Mouse (Mus musculus) heart, adult 9 months (tissue): ENCODE measurements around the gene Eri3.

ENCODE experiments used
- DNase-seq, 2 experiments: peaks; one replicate each; pipeline ENCODE4 v3.0.0; 2022; ENCODE audit warnings: low spot score in 2 of 2

The Eri3 gene

GRCm38 (mm10) chr4:117623025-117623424, 72.9 kb downstream of the Eri3 start:
- DNase-seq: no peak

GRCm38 (mm10) chr4:117624660-117625059, 74.5 kb downstream of the Eri3 start:
- DNase-seq: no peak

- no peak for DNase-seq
These were observed 78.3 kb downstream of the Eri3 start for GRCm38 (mm10) chr4:117628464-117628863.

GRCm38 (mm10) chr4:117630053-117630670, 80.0 kb downstream of the Eri3 start:
- DNase-seq: no peak

GRCm38 (mm10) chr4:117633527-117633926, 83.4 kb downstream of the Eri3 start:
- no peak for DNase-seq

GRCm38 (mm10) chr4:117634642-117635041, 84.5 kb downstream of the Eri3 start:
- DNase-seq: no peak

GRCm38 (mm10) chr4:117636152-117636551, 86.0 kb downstream of the Eri3 start:
- no peak for DNase-seq

- DNase-seq: no peak
These were observed 86.9 kb downstream of the Eri3 start for GRCm38 (mm10) chr4:117636891-117637613.

GRCm38 (mm10) chr4:117640925-117641703, 90.9 kb downstream of the Eri3 start:
- peak in 1 of 2 experiments; percentile 76 for DNase-seq

GRCm38 (mm10) chr4:117641804-117642203, 91.6 kb downstream of the Eri3 start:
- DNase-seq: no peak

- DNase-seq: no peak
These were observed 94.9 kb downstream of the Eri3 start for GRCm38 (mm10) chr4:117645031-117645435.

GRCm38 (mm10) chr4:117645859-117646258, 95.7 kb downstream of the Eri3 start:
- no peak for DNase-seq

- DNase-seq: no peak
These were observed 96.3 kb downstream of the Eri3 start for GRCm38 (mm10) chr4:117646496-117646895.

GRCm38 (mm10) chr4:117646926-117647755, 97.0 kb downstream of the Eri3 start:
- DNase-seq: no peak

GRCm38 (mm10) chr4:117651626-117652101, 101.5 kb downstream of the Eri3 start:
- no peak for DNase-seq

GRCm38 (mm10) chr4:117652727-117653126, 102.6 kb downstream of the Eri3 start:
- no peak for DNase-seq

GRCm38 (mm10) chr4:117654016-117654702, 104.0 kb downstream of the Eri3 start:
- no peak for DNase-seq

GRCm38 (mm10) chr4:117654703-117655499, 104.7 kb downstream of the Eri3 start:
- no peak for DNase-seq

GRCm38 (mm10) chr4:117655500-117655863, 105.3 kb downstream of the Eri3 start:
- no peak for DNase-seq

GRCm38 (mm10) chr4:117656961-117657360, 106.8 kb downstream of the Eri3 start:
- no peak for DNase-seq
